Mouse (Mus musculus): Measurements from ENCODE around the gene Ano3. TPM values are rescaled to one million over a fixed set of nuclear protein-coding genes. Genes with fewer than 3 reads are reported as not detected.

Gene Ano3
- polyA plus RNA-seq, 1 experiment = 0.83 TPM

- no peak for DNase-seq (ENCODE audit: low read depth)
- TF ChIP-seq POLR2A (IDR thresholded peaks at IDR 0.05; ENCODE audit: borderline replicate concordance, extremely low read depth, insufficient read depth, insufficient read length, poor library complexity, severe bottlenecking) (no peak), CTCF (IDR thresholded peaks at IDR 0.05; ENCODE audit: borderline replicate concordance, extremely low read depth, insufficient read depth, insufficient read length) (no peak)
These were observed 229.4 kb downstream of the Ano3 start, which contains the start of gene Muc15 for GRCm38 (mm10) chr2:110721290-110721753. Gene Muc15 (plus strand): TSS chr2:110721340.

- no peak for TF ChIP-seq POLR2A (IDR thresholded peaks at IDR 0.05; ENCODE audit: borderline replicate concordance, extremely low read depth, insufficient read depth, insufficient read length, poor library complexity, severe bottlenecking)
- TF ChIP-seq CTCF (IDR thresholded peaks at IDR 0.05; ENCODE audit: borderline replicate concordance, extremely low read depth, insufficient read depth, insufficient read length) = no peak
These were observed 231.7 kb downstream of the Ano3 start for GRCm38 (mm10) chr2:110719051-110719450.

GRCm38 (mm10) chr2:110710055-110710720 is 240.5 kb downstream of the Ano3 start:
- no peak for TF ChIP-seq POLR2A (IDR thresholded peaks at IDR 0.05; ENCODE audit: borderline replicate concordance, extremely low read depth, insufficient read depth, insufficient read length, poor library complexity, severe bottlenecking)
- TF ChIP-seq CTCF (IDR thresholded peaks at IDR 0.05; ENCODE audit: borderline replicate concordance, extremely low read depth, insufficient read depth, insufficient read length) = no peak
- no peak for DNase-seq (ENCODE audit: low read depth)

More at GRCm38 (mm10) chr2:110719051-110719450, 231.7 kb downstream of the Ano3 start:
- no peak for DNase-seq (ENCODE audit: low read depth)

- TF ChIP-seq CTCF (IDR thresholded peaks at IDR 0.05; ENCODE audit: borderline replicate concordance, extremely low read depth, insufficient read depth, insufficient read length) (no peak), POLR2A (IDR thresholded peaks at IDR 0.05; ENCODE audit: borderline replicate concordance, extremely low read depth, insufficient read depth, insufficient read length, poor library complexity, severe bottlenecking) (no peak)
- DNase-seq (ENCODE audit: low read depth) = no peak
These were observed 241.3 kb downstream of the Ano3 start for GRCm38 (mm10) chr2:110709436-110709835.

GRCm38 (mm10) chr2:110671071-110671624 is 279.6 kb downstream of the Ano3 start:
- DNase-seq (ENCODE audit: low read depth) = no peak
- TF ChIP-seq CTCF (IDR thresholded peaks at IDR 0.05; ENCODE audit: borderline replicate concordance, extremely low read depth, insufficient read depth, insufficient read length) = no peak
- no peak for TF ChIP-seq POLR2A (IDR thresholded peaks at IDR 0.05; ENCODE audit: borderline replicate concordance, extremely low read depth, insufficient read depth, insufficient read length, poor library complexity, severe bottlenecking)

GRCm38 (mm10) chr2:110663329-110663728 is 287.4 kb downstream of the Ano3 start:
- DNase-seq (ENCODE audit: low read depth) = peak; percentile 85
- TF ChIP-seq POLR2A (IDR thresholded peaks at IDR 0.05; ENCODE audit: borderline replicate concordance, extremely low read depth, insufficient read depth, insufficient read length, poor library complexity, severe bottlenecking) (no peak), CTCF (IDR thresholded peaks at IDR 0.05; ENCODE audit: borderline replicate concordance, extremely low read depth, insufficient read depth, insufficient read length) (no peak)

GRCm38 (mm10) chr2:110644846-110645245 is 305.9 kb downstream of the Ano3 start:
- TF ChIP-seq POLR2A (IDR thresholded peaks at IDR 0.05; ENCODE audit: borderline replicate concordance, extremely low read depth, insufficient read depth, insufficient read length, poor library complexity, severe bottlenecking) (no peak), CTCF (IDR thresholded peaks at IDR 0.05; ENCODE audit: borderline replicate concordance, extremely low read depth, insufficient read depth, insufficient read length) (no peak)
- DNase-seq (ENCODE audit: low read depth) = no peak

GRCm38 (mm10) chr2:110644358-110644757 is 306.4 kb downstream of the Ano3 start:
- no peak for DNase-seq (ENCODE audit: low read depth)
- TF ChIP-seq POLR2A (IDR thresholded peaks at IDR 0.05; ENCODE audit: borderline replicate concordance, extremely low read depth, insufficient read depth, insufficient read length, poor library complexity, severe bottlenecking) (no peak), CTCF (IDR thresholded peaks at IDR 0.05; ENCODE audit: borderline replicate concordance, extremely low read depth, insufficient read depth, insufficient read length) (no peak)

Other genes starting within 250 kb of the Ano3 start
- 0.04 and 0.18 TPM in 2 replicates for gene Muc15, start 229.6 kb downstream of the Ano3 start, polyA plus RNA-seq (2012; rRNA removed)
- gene Gm13941, start 155.1 kb upstream of the Ano3 start, polyA plus RNA-seq (2012; rRNA removed) = not detected in 2 replicates
- not detected in 2 replicates for gene Gm15130, start 202.0 kb upstream of the Ano3 start, polyA plus RNA-seq (2012; rRNA removed)